Mouse (Mus musculus) CD8-positive naive resting alpha-beta T cell, adult 57 days (primary cell): ENCODE results near the gene Slc25a24. TPM values are rescaled to one million over a fixed set of nuclear protein-coding genes. Genes with fewer than 3 reads are reported as not detected.

Experiments
- total RNA-seq: library from RNA; stranded (reverse); gene quantifications from one replicate; pipeline ENCODE4 v1.2.4, GENCODE M21; 2023

The Slc25a24 gene
- total RNA-seq = 3.6 TPM

GRCm38 (mm10) chr3:109122641-109123530, at the start of gene Slc25a24:
TSS of gene Slc25a24 (plus strand) at chr3:109123149.

GRCm38 (mm10) chr3:109080169-109080568, 42.8 kb upstream of the Slc25a24 start, which contains the start of gene Slc25a54:
TSS of gene Slc25a54 (plus strand) at chr3:109080469.

Other genes starting within 250 kb of the Slc25a24 start
- 0.34 TPM for gene Fndc7, start 233.1 kb upstream of the Slc25a24 start, total RNA-seq
- 196 TPM for gene Prpf38b, start 211.4 kb upstream of the Slc25a24 start, total RNA-seq
- 0.46 TPM for gene Henmt1, start 183.3 kb upstream of the Slc25a24 start, total RNA-seq
- gene Gm9857, start 182.7 kb upstream of the Slc25a24 start, total RNA-seq = not detected
- gene Fam102b, start 95.5 kb upstream of the Slc25a24 start, total RNA-seq = 10.1 TPM
- not detected for gene Slc25a54, start 42.7 kb upstream of the Slc25a24 start, total RNA-seq
- gene Vav3, start 217.5 kb downstream of the Slc25a24 start, total RNA-seq = 13.8 TPM